Mouse (Mus musculus): Measurements from ENCODE around the gene 2810459M11Rik.
"Not testable (repeated sequence)": the region's sequence is repeated elsewhere in the genome, so short reads cannot be mapped to it uniquely, and the experiment has no call there.

The 2810459M11Rik gene

DNA sequence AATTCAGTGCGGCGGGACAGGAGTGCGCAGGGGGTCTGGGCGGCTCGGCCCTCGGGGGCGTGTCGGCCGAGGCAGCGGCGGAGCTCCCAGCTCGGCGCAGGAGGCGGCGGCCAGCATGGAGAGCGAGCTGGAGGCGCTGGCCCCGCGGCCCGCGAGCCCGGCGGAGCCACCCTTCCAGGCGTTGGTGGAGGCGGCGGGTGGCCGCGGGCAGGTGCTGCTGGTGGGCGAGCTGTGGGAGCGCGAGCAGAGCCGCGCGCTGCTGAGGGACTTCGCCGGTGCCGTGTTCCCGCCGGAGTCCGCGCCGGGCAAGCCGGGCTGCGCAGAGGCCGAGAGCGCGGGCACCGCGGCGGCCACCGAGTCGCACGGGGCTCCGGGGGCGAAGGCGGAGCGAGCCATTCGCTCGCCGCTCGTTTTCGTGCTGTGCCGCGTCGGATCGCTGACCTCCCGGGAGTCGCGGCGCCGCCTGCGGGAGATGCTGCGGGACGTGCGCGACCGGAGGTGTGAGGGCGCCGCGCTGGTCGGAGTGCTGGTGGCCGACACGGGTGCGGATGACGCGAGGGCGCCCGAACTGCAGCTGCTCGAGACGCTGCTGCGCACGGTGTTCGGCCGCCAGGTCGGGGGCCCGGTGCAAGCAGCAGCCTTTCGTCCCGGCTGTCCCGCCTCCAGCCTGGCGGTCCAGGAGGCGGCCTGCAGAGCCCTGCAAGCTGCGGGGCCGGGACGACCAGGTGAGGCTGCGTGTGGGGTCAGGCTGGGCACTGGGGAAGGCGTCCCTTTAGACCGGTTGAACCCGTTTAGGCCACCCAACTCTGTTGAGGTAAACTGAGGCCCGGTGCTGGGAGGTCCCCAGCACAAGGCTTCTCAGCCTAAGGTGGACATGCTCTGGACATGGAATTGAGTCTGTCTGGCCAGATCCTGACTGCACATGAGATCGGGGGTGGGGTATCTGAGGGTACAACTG is at the start of gene 2810459M11Rik:
Gene 2810459M11Rik, plus strand, starts transcription at position 16 of the 958 bp plus-strand sequence.
- no peak for DNase-seq (ENCODE audit: low read depth, low spot score)

DNA sequence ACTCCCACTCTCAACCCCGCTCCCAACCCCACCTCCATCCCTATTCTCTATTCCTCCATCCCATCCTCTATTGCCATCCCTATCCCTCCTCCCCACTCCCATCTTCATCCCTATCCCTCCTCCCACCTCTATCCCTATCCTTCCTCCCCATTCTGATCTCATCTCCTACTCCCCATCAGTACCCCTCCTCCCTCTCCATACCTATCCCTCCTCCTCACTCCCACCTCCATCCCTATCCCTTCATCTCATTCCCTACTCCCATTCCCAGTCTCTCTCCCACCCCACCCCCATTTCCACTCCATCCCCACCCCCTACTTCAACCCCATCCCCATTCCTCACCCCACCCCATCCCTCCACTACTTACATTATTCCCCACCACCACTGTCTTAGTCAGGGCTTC is 48.4 kb upstream of the 2810459M11Rik start:
- DNase-seq (ENCODE audit: low read depth, low spot score): no peak

DNA sequence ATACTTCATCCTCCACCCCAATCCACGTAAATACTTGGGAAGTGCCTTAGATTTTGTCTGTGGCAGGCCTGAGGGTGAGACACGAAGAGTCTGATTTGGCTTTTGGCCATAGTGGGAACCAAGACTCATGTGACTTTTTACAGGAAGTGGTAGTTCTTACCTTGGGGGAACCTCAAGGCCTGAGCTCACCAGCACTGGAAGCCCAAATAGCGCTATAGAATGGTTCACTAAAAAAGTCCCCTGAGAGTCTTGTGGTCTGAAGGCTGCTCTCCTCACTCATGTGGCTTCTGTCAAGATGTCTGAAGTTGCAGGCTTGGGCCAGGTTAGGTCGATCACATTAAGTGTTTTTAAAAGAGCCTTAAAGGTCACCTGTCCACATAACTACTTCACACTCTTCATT is 47.7 kb upstream of the 2810459M11Rik start:
- no peak for DNase-seq (ENCODE audit: low read depth, low spot score)

DNA sequence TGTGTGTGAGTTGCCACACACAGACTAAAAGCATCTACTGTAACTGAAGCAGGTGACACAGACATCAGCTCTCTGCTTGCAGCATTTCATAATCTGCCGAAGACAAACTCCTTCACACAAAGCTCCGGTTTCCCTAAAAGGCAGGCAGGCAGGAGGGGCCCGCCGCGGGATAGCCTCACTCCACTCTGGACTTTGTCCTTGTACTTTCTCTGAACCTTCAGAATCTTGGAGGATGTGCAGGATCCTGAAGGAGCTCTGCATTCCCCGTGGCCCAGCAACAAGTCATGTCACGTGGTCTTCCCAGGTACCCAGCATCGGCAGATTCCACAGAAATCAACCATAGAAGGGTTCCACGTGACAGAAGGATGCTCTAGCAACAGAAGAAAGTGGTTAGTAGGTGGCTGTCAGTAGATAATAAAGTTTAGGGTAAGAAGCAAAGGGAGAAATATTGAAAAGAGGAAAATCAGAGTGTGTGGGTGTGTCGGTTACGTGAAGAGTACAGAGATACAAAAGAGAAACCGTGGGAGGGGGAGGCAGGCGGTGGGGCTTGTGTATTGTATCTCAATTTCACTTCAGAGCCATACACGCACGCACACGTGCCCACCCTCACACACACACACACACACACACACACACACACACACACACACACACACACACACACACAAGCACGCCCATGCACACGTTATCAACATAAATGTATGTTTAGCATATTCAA is 45.7 kb upstream of the 2810459M11Rik start:
- no peak for DNase-seq (ENCODE audit: low read depth, low spot score)

DNA sequence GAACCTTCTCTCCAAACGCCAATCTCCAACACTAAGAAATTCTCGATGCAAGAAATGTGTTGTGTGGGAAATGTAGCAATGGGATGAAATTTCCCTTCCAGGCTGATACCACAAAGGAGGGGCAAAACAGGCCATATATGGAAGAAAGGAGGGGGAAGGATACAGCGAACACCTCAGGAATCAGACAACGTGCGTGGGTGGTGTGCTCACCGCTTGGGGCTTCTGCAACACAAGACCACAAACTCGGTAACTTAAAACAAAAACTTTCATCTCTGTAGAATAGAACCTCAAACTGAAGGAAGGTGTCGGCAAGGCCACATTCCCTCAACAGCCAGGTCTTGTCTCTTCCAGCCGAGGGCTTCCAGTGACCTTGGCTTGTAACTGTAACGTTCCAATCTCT is 40.1 kb upstream of the 2810459M11Rik start:
- no peak for DNase-seq (ENCODE audit: low read depth, low spot score)

DNA sequence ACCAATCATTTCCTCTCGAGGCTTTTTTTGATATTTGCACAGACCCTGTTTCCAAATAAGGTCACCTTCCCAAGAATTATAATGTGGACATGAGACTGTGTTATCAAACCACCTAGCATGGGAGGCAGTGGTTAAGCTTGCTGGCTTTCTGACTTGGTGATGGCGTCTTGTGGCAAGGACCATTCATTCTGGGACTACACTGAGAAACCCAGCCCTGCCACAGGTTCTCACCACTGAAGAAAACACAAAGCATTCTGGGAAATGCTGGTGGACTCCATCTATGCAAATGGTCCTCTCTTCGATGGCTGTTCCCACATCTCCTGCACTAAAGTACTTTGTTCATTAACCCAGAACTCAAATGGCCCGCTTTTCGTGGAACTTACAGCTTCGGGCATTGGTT is 39.6 kb upstream of the 2810459M11Rik start:
- no peak for DNase-seq (ENCODE audit: low read depth, low spot score)

DNA sequence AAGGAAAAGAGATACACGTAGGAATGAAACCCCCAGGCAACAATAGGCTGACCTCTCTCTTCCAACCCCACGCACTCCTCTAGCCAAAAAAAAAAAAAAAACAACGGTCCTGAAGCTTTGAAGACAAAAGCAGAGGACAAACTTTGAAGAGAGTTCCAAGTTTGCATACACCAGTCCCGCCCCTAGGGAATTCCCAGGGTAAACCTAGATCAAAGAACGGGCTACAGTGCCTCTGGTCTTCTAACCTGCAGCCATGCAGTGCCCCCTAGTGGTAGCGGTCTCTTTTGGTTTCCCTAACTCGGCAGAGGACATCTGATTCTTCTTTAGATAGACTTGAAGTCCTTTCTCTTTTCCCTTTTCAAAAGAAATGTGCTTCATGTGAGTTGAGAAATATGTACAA is 37.9 kb upstream of the 2810459M11Rik start:
- DNase-seq (ENCODE audit: low read depth, low spot score): peak; percentile 71

DNA sequence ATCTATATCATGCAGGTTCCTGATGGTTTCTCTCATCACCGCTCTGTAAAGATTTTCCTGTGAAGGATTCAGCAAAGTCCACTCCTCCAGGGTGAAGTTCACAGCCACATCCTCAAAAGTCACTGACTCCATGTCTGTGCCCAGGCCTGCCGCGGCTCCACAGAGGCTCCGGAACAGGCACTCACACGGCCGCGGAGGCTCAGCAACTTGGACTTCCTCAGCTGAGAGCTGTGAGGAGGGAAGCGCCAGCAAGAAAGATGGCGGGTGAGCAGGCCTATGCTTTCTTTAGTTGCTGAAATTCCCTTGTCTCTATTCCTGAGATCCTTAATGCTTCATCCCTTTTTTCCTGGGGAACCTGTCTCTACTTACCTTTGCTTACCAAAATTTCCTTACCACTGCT is 29.9 kb upstream of the 2810459M11Rik start:
- not testable (repeated sequence) for DNase-seq (ENCODE audit: low read depth, low spot score)

DNA sequence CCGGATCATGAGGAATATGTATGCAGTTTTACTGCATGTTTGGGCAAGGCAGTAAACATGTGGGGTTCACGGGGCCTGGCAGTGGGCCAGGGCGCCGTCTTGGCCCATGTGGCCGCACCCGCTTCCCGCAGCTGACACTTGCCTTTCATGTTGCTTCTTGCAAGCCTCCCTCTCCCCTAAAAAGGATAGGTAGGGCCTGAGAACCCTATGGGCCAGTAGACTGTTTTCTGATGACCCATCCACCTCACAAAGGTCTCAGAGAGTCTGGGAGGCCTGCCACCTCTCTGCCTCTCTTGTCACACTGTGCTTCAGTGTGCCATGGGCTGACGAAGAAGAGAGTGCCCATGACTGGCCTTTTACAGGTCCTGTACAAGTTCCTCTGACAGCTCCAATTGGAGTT is 29.1 kb upstream of the 2810459M11Rik start, which contains the start of gene Spata3:
Gene Spata3, plus strand, starts transcription at position 301 of the 400 bp plus-strand sequence.
- no peak for DNase-seq (ENCODE audit: low read depth, low spot score)

DNA sequence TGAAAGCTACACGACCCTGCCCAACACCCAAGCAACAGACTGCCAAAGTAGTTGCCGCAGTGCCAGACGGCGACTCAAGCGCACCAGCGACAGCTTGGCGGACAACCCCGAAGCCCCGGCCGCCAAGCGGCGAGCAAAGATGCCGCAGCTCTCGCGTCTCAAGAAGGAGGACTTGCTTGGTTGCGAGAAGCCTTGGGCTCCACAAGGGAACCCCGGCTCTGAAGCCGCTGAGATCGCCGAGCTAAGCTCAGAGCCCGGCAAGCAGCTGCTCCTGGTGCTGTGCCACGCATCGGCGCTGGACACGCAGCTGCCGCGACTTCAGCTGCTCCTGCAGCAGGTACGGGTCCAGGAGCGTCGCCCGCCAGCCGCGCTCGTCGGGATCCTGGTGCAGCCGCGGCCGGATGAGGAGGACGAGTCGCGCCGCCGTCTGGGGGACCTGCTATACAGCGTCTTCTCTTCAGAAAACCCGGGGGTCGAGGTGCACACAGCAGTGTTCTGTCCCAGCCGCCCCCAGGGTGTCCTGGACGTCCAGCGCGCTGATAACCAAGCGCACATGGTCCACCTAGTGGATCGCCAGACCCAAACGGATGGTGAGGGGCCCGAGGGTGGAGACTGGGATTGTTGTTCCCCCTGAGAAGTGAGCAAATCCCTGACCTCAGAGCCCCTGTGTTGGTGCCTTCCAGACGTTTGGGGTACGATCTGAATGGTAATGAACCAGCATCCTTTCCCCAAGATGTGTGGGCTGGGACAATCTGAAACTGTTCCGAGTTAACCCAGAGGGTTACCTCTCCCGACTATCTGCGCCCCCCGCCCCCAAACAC is 27.2 kb upstream of the 2810459M11Rik start:
- DNase-seq (ENCODE audit: low read depth, low spot score): peak; percentile 25

DNA sequence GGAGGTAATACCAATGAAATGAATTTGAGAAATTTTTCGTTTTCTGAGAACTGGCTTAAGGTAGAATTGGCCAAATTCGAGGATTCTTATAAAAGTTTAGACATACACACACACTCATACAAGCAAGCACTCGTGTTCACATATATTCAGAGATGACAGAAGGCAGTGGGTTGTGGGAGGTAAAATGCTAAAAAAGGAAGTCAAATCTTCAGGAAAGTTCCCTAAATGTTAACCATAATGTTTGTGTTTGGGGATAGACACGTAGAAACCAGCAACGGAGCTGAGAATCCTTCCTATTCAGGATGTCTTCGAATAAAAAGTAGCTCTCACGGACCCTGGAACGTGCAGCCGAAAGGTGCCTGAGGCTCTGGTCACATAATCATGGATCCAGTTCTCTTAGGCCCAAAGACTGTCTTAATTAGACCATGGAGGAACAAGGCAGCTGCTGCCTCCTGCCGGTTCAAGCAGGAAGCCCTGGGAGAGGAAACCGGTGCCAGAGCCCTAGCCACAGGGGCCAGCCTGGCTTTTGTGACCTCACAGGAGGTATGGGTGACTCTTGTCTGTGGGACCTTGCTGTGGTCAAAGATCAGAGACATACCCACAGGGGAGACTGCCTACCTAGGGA is 24.2 kb upstream of the 2810459M11Rik start:
- DNase-seq (ENCODE audit: low read depth, low spot score): no peak

DNA sequence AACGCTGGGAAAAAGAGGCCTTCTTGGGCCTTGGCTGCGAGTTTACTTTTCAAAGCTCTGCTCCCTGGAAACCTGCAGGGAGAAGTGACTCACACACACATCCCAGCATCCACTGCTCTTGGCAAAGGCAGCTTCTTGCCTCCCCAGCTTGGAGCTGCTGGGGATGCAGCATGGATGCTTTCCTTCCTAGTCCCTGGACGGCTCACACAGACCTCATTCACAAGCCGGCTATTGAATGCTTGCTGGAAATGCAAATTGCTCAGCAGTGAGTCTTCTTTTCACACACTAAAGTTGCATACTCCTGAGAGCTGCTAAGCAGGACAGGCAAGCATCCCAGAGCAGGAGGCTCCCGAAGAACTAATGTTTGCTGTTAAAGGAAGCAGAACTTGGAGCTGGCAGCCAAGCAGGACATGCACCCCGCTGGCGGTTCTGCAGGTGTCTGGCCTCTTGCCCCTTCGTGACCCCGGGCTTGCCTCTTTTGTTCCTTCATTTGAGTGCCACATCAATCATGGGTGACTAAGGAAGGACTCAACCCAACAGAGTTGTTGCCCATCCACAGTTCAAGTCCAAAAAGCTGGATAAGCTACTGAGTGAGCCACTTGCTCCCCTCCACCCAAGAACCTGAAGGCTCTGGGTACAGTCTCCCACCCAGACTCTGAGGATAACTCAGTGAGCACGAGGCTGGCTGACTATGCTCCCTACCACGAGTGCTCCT is 13.2 kb upstream of the 2810459M11Rik start:
- no peak for DNase-seq (ENCODE audit: low read depth, low spot score)

DNA sequence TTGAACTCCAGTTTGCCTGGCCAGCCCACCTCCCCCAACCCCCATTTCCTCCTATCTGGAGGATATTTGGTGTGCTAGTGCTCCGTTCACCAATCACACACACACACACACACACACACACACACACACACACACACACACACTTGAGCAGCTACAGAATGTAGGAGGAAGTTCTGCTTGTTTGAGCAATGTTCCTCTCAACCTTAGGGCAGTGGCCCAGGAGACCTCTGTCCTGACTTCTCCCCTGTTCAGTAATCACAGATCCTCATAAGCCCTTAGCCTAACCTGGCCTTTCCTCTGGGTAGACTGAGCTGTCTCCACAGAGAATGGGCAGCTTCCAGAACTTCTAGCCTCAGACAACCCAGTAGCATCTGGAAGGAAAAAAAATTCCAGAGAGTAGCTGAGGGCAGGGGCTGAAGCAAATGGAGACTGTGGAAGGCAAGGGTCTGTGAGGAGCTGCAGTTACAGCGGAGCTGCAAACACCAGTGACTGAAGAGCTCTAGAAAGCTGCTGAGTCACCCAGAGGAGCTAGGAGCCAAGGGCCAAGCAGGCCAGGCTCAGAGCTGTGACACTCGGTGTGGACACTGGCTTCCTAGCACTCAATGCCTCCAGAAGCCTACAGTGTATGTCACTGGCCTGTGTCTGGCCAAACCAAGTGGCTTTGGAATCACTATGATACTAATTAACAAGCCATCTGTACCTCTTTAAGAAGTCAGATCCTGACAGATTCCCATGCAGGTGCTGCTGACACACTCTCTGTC is 7.3 kb upstream of the 2810459M11Rik start:
- no peak for DNase-seq (ENCODE audit: low read depth, low spot score)

DNA sequence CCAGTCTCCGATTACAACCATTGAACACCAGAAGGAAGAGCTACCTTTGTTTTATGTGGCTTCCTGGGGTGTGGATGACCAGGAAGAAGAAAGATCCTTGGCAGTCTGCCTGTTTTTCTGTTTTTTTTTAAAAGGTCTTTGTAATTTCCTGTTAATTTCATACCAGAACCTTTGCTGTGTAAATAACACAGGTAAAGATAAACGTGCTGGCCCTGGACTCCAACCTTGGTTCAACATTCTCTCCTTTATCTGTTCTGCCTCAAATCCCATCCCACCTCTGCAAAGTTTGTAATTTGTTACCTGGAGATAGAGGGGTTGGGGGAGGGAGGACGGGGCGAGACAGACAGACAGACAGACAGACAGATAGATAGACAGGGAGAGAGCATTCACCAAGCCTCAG is 5.5 kb upstream of the 2810459M11Rik start:
- DNase-seq (ENCODE audit: low read depth, low spot score): no peak

DNA sequence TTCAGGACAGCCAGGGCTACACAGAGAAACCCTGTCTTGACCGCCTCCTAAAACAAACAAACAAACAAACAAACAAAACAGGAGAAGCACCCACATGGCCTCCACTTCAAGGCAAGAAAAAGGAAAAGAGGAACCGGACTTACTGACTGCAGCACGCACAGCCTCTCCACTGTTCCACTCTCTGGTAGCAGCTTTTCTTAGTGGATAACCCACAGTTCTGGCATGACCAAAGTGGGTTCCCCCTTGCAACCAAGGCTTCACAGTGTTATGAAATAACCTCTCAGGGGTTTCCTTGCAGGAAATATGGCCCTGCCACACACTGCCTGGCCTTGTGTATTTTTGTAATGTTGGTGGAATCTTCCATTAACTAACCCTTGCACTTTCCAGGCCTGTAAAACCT is 4.8 kb upstream of the 2810459M11Rik start:
- no peak for DNase-seq (ENCODE audit: low read depth, low spot score)

DNA sequence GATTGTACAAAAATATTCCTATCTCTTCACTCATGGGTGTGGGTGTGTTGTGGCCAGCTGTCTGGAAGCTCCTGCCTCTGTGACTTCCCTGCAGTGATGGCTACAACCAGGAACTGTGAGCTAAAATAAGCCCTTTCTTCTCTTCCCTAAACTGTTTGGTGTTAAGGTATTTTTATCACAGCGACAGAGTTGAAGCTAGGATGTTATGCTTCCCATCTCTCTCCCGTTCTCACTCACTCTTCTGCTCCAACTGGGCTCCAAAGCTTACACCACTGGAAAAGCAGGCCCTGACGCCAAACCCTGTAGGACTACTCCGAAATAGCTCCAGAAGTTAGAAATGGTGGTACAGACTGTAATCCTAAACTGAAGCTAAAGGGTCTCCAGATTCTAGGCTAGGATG is 607 bp upstream of the 2810459M11Rik start:
- DNase-seq (ENCODE audit: low read depth, low spot score): no peak

DNA sequence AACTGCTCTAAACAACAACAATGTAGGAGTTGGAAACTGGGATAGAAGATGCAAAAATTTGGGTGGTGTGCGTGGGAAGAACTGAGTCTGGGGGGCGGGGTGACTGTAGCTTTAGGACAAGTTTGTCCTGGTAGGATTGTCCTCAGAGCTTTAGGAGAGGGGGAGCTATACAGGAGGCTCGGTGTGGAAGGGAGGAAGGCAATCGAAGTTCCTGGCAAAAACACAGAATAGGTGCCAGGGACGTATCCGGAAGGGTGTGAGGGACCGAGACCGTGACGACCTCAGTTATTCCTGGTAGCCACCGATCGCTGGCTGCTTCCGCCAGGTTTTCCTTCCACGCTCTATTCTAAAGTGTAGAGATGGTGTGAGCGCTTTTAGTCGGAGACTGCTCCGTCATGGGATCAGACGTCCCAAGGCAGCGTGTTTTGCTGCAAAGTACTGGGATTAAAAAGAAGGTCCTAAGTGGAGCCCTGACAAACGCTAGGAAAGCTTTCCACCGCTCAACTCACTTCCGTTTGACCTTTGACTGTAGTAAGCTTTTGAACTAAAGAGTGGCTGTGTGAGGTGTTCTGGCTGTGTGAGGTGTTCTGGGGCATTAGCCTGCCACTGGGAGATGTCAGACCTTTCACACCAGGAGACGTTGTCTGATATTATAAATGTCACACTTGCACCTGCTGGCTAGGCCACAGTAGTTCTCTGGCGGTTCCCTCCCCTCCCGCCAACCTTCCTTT is 1.3 kb downstream of the 2810459M11Rik start:
- DNase-seq (ENCODE audit: low read depth, low spot score): no peak

DNA sequence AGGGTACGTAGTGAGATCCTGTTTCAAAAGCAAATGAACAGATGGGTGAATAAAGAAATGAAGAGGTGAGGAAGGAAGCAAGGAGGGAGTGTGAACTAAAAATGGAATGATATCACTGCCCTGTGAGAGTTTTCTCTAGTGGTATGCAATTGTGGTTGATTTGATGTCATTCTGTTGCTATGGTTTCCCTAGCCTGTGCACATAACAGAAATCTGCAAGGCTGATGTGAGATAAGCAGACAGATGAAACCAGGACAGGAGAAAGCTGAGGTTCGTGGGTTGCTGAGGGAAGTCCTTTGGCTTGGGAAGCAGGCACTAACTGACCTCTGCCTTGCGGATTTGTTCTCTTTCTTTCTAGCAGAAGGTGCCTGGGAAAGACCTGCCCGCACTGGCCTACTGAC is 2.6 kb downstream of the 2810459M11Rik start:
- no peak for DNase-seq (ENCODE audit: low read depth, low spot score)

DNA sequence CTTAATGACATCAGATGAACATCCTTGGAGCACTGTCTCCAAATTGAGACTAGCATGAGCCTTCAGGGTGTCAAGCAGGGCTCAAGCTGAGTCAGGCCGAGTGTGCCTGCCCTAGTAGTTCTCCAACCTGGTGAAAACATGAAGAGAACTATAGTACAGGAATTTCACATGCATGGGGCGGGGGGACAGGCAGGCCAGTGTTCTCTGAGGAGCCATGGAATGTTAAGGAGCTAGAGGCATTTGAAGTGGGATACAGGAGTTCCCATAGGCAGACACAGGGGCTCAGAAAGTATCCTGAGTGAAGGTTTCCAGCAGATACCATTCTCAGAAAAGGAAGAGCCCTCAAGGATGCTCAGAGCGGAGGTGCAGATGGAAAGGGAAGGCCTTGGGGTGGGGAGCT is 3.1 kb downstream of the 2810459M11Rik start:
- DNase-seq (ENCODE audit: low read depth, low spot score): no peak

Measured in retina, postnatal 7 days (tissue).